Mouse (Mus musculus) midbrain, embryonic 12.5 days (tissue): ENCODE results near the gene Ank2. TPM values are rescaled to one million over a fixed set of nuclear protein-coding genes. Genes with fewer than 3 reads are reported as not detected.

Source experiments
- ATAC-seq: fragments of 200-750 bp; cut with Nextera tagmentation; 2 replicates; pipeline ENCODE4 v1.8.0; 2017; ENCODE audit warnings: low read depth, moderate TSS enrichment, moderate library complexity; ENCODE audit not compliant: low FRiP score
- H3K27ac ChIP-seq: fragments of 300-500 bp; sonication (generic); replicated peaks from 2 replicates; pipeline ENCODE4 v1.5.1; 2016; ENCODE audit warnings: mild to moderate bottlenecking
- H3K27me3 ChIP-seq: fragments of 300-500 bp; sonication (generic); 2 replicates; pipeline ENCODE4 v1.6.1; 2016; ENCODE audit warnings: mild to moderate bottlenecking
- H3K36me3 ChIP-seq: fragments of 300-500 bp; sonication (generic); 2 replicates; pipeline ENCODE4 v1.6.1; 2016
- H3K4me1 ChIP-seq: fragments of 300-500 bp; sonication (generic); 2 replicates; pipeline ENCODE4 v1.6.1; 2016
- H3K4me2 ChIP-seq: fragments of 300-500 bp; sonication (generic); replicated peaks from 2 replicates; pipeline ENCODE4 v1.6.1; 2016; ENCODE audit warnings: mild to moderate bottlenecking, moderate library complexity
- H3K4me3 ChIP-seq: fragments of 300-500 bp; sonication (generic); 2 replicates; pipeline ENCODE4 v1.5.1; 2016; ENCODE audit warnings: mild to moderate bottlenecking
- H3K9ac ChIP-seq: fragments of 300-500 bp; sonication (generic); replicated peaks from 2 replicates; pipeline ENCODE4 v1.6.1; 2016; ENCODE audit warnings: mild to moderate bottlenecking, moderate library complexity
- H3K9me3 ChIP-seq: fragments of 300-500 bp; sonication (generic); 2 replicates; pipeline ENCODE4 v1.6.1; 2016; ENCODE audit warnings: mild to moderate bottlenecking
- WGBS: fragments of 180-500 bp; shearing (Covaris S2); methylation state at CpG from one replicate; pipeline ENCODE4 v1.1.7; 2016; 5-methylcytosine and 5-hydroxymethylcytosine counted together
- polyA plus RNA-seq: library from polyadenylated mRNA; unstranded; fragments of >200 nt; fragmentation: Nextera tagmentation; extraction: Ambion mirVana; gene quantifications from 2 replicates; pipeline ENCODE4 v1.2.1, GENCODE M21; 2016

Gene Ank2
- polyA plus RNA-seq, 1 experiment from 2014 or later: 141 TPM

DNA sequence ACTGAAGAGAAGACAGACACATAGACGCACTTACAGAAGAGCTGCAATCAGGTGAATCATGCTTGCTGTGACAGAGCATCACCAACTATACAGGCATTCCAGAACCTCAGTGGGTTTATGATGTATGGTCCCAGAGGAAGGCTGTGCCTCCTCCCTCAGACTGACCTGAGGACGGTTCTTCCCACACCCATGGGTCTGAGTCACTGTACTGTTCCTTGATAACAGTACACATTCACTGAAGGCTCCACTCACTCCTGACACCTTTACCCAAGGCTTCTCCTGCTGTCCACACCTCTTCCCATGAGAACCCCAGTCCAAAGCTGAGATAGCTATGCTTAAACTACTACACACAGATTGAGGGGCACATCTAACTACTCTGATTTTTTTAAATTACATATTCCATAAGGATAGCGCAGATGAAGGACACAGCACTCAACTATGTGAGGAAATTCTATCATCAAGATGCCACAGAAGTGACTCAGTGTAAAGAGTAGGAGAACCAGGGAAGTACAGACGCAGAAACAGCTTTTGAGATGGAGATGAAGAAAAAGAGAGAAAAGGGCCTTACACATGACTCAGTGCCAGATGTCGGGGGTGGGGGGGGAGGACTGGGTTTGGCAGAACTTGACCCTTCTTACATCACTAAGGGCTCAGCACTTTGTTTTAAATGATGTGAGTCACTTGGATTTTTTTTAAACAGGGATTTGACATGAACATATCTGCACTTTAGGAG, 435.3 kb downstream of the Ank2 start:
- no peaks in the 10 kb centered on the region for H3K36me3 ChIP-seq
- no peak overlapping the region for H3K4me3 ChIP-seq
- no peaks in the 10 kb centered on the region for H3K9me3 ChIP-seq
- no peak overlapping the region for H3K9ac ChIP-seq
- 89% methylated on average over 5 of the region's 5 CpGs for WGBS
- H3K27ac ChIP-seq: no peak overlapping the region
- no peaks in the 10 kb centered on the region for H3K27me3 ChIP-seq
- no peak for ATAC-seq
- H3K4me2 ChIP-seq: no peak overlapping the region
- no peaks in the 10 kb centered on the region for H3K4me1 ChIP-seq

DNA sequence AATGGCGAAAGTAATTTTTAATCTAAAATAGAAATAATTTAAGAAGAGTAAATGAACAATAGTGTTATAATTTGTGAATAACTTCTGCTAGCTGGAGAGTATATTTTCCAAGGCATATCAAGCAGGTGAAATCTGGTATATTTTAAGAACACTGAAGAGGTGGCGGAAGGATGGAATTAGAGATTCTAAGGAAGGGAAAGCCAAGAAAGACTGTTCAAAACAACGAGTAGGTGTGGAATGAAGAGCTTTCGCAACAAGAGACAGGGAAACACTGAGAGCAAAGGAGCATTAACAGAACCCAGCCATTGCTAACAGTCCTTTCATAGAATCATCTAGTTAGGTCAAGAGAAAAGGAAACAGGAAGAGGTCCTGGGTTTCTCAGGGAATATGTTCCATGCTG, 439.5 kb downstream of the Ank2 start:
- no peak for ATAC-seq
- Histone ChIP-seq H3K4me2 (no peak overlapping the region), H3K9me3 (no peaks in the 10 kb centered on the region), H3K27ac (no peak overlapping the region), H3K9ac (no peak overlapping the region), H3K4me3 (no peak overlapping the region), H3K36me3 (no peaks in the 10 kb centered on the region), H3K27me3 (no peaks in the 10 kb centered on the region), H3K4me1 (no peaks in the 10 kb centered on the region)
- WGBS: 94% methylated on average over 4 of the region's 4 CpGs

DNA sequence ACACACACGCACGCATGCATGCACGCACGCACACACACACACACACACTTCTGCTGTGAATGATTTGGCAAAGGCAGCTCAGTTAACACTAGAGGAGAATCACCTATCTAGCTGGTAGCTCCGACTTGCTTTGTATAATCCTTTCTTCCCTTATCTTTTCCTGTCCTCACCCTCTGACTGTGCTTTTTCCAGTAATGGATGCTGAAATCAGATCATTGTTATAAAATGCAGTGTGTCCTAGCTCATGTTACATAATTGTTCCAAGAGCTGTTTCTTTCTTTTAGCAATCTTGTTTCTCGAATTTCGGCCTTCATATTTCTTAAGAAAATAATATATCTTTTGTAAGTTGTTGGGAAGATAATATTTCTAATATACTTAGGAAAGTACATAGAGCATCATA, 457.9 kb downstream of the Ank2 start:
- Histone ChIP-seq H3K4me2 (no peak overlapping the region), H3K4me3 (no peak overlapping the region), H3K27me3 (no peaks in the 10 kb centered on the region), H3K27ac (no peak overlapping the region), H3K9ac (no peak overlapping the region), H3K9me3 (no peaks in the 10 kb centered on the region), H3K4me1 (no peaks in the 10 kb centered on the region), H3K36me3 (peaks cover 14% of the 10 kb centered on the region)
- 93% methylated on average over 7 of the region's 7 CpGs for WGBS
- no peak for ATAC-seq

DNA sequence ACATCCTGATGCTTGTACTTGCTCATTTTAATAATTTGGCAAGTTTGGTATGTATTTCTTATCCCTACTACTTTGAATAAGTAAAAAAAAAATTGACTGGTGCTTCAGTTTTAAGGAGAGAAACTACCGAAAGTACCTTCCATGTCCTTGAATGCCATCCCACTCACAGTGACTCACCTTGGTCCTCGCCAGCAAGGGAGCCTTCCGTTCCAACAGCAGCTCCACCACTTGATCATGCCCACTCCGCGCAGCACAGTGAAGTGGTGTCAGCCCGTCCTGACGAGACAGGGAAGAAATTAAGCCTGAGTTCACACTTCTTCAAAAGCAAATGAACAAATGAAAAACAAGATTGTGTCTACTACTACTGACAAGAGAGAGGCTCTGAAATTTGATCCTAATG, 460.6 kb downstream of the Ank2 start:
- no peaks in the 10 kb centered on the region for H3K9me3 ChIP-seq
- no peaks in the 10 kb centered on the region for H3K4me1 ChIP-seq
- H3K36me3 ChIP-seq: peaks cover 5% of the 10 kb centered on the region; the same call in 1 of the 2 replicates
- H3K9ac ChIP-seq: no peak overlapping the region
- H3K27me3 ChIP-seq: no peaks in the 10 kb centered on the region
- no peak overlapping the region for H3K27ac ChIP-seq
- no peak overlapping the region for H3K4me3 ChIP-seq
- ATAC-seq: no peak
- no peak overlapping the region for H3K4me2 ChIP-seq
- WGBS: 87% methylated on average over 7 of the region's 7 CpGs

DNA sequence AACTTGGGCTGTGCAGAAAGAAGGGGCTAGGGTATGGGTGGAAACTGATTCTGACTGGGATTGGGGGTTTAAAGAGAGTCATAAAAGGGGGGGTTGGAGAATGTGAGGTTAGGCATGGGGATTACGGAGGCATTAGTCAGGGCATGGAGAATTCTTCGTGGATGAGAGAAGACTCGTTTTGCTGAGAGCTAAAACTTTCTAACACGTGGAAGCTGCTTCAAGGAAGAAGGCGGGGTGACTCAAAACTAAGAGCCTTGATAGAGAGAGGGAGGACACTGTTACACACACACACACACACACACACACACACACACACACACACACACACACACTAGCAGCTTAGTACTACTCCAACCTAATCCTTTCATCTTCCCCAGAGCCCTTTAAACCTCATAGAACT, 463.0 kb downstream of the Ank2 start:
- Histone ChIP-seq H3K27me3 (no peaks in the 10 kb centered on the region), H3K4me2 (no peak overlapping the region), H3K27ac (no peak overlapping the region), H3K36me3 (peaks cover 14% of the 10 kb centered on the region; the same call in 1 of the 2 replicates), H3K4me1 (no peaks in the 10 kb centered on the region), H3K9ac (no peak overlapping the region), H3K9me3 (no peaks in the 10 kb centered on the region), H3K4me3 (no peak overlapping the region)
- WGBS: 71% methylated on average over 5 of the region's 5 CpGs
- no peak for ATAC-seq

DNA sequence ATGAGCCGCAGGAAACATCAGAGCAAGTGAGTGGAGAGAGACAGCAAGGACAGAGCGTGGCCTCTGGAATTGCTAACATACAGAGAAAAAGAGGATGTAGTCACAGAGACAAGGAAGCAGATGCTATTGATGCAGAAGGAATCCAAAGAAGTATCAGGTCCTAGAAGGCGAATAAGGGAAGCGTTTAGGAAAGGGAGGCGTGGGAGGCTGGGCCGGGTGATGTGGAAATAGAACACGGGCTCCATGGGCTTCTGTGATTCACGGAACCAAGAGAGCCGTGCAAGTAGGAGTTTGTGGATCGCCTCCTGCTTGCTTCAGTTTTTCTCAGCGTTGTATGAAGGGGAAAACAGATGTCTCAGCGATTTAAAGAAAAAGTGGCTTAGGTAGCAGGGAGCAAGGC, 463.6 kb downstream of the Ank2 start:
- Histone ChIP-seq H3K4me2 (no peak overlapping the region), H3K9ac (no peak overlapping the region), H3K9me3 (no peaks in the 10 kb centered on the region), H3K4me3 (no peak overlapping the region), H3K4me1 (no peaks in the 10 kb centered on the region), H3K27ac (no peak overlapping the region), H3K27me3 (no peaks in the 10 kb centered on the region), H3K36me3 (peaks cover 12% of the 10 kb centered on the region; the same call in 1 of the 2 replicates)
- no peak for ATAC-seq
- 93% methylated on average over 12 of the region's 12 CpGs for WGBS

DNA sequence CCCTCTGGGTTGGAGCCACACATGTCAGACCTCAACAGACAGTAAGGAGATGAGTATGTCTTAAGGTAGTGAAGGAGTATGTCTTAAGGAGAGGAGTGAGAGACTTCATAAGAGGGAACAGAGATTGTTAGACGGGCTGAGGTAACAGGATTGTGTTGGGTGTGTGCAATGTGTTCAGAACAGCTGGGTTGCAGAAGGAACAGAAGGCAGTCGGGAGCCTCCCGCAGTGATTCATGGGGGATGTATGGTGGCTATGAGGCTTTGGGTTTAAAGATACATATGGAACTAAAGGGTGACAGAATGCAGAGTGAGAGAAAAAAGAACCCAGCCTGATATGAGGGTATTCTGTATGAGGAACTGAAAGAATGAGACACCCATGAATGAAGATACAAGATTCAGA, 464.2 kb downstream of the Ank2 start:
- Histone ChIP-seq H3K4me1 (no peaks in the 10 kb centered on the region), H3K27ac (no peak overlapping the region), H3K9ac (no peak overlapping the region), H3K9me3 (no peaks in the 10 kb centered on the region), H3K36me3 (peaks cover 10% of the 10 kb centered on the region; the same call in 1 of the 2 replicates), H3K27me3 (no peaks in the 10 kb centered on the region), H3K4me3 (no peak overlapping the region), H3K4me2 (no peak overlapping the region)
- ATAC-seq: no peak
- WGBS: 85% methylated on average over 3 of the region's 3 CpGs

DNA sequence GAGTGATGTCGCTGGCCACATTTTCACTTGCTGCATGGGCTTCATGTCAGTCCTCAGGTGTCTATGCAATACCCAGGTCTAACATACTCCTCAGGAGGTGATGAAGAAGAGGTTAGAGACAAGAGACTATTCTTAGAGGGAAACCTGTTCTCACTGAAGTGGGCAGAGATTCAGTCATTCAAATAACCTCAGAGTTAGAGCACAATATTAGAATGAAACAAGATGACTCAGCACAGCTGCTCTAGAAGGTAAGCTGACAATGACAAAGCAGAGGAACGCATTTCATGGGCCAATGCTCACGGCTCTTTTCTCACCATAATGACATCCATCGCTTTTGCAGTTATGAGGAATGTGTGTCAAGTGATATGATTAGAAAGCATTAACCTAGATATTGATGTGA, 475.2 kb downstream of the Ank2 start:
- no peak overlapping the region for H3K9ac ChIP-seq
- 0 out of 2 replicates have a peak, but pooled peaks cover 3% of the 10 kb centered on the region for H3K4me1 ChIP-seq
- no peak overlapping the region for H3K4me3 ChIP-seq
- WGBS: 93% methylated on average over 4 of the region's 4 CpGs
- peaks cover 26% of the 10 kb centered on the region for H3K36me3 ChIP-seq
- no peak for ATAC-seq
- H3K27me3 ChIP-seq: no peaks in the 10 kb centered on the region
- no peak overlapping the region for H3K27ac ChIP-seq
- no peaks in the 10 kb centered on the region for H3K9me3 ChIP-seq
- no peak overlapping the region for H3K4me2 ChIP-seq

DNA sequence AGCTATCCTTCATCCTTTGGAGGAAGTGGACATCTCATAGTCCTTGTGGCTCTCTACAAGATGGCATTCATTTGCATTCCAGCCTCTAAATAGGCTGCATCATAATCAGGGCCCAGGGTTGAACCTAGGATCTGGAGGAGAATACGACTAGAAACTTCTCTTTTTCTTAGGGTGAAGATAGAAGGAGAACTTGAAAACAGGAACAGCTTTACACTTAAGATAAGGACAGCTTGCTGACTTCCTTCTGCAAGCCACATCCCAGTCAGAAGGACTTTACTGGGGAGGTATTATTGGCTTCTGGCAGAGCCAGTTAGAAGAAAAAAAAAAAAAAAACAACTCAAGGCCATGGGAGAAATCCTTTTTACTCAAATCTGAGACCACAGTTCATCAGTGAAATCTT, 479.0 kb downstream of the Ank2 start:
- Histone ChIP-seq H3K27me3 (no peaks in the 10 kb centered on the region), H3K4me1 (0 out of 2 replicates have a peak, but pooled peaks cover 4% of the 10 kb centered on the region), H3K9me3 (no peaks in the 10 kb centered on the region), H3K4me2 (no peak overlapping the region), H3K9ac (no peak overlapping the region), H3K27ac (no peak overlapping the region), H3K4me3 (no peak overlapping the region), H3K36me3 (peaks cover 29% of the 10 kb centered on the region)
- ATAC-seq: no peak
- WGBS: 84% methylated on average over 1 of the region's 1 CpGs

DNA sequence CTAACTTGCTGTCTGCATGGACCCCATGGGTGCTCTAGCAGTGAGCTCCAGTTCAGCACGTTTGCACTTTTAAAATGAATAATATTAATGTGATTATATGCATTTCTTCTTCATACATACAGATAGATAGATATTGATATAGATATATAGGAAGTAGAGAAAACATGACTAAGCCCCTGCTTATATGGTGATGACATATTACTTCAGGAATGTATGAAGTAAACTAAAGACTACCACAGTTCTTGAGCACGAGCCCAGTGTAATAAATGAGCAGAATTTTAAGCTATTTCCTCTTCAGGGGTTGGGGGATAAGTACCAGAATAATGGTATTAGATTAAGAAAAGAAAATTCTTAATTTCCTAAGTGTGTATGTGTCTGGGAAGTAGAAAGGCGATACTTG, 479.4 kb downstream of the Ank2 start:
- H3K27ac ChIP-seq: no peak overlapping the region

DNA sequence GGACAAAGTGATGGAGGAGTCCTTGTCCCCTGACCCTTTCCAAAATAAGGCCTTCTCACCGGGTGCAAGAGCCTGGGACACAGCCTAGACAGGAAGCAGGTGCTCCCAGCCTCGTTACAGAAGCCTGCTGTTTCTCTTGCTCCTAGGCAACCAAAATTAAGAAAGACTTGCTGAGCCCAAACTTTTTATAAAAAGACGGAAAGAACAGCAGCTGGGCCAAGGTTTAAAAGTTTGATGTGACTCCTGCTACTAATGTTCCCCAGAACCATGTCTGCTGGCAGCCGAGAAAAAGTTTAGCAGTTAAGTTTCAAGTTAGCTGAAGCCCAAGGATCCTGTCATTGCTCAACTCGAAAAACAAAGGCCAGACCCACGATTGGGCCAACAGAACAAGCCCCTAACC, 480.0 kb downstream of the Ank2 start:
- ATAC-seq: no peak
- Histone ChIP-seq H3K9ac (no peak overlapping the region), H3K27me3 (no peaks in the 10 kb centered on the region), H3K4me2 (no peak overlapping the region), H3K36me3 (peaks cover 35% of the 10 kb centered on the region), H3K4me1 (0 out of 2 replicates have a peak, but pooled peaks cover 4% of the 10 kb centered on the region), H3K27ac (no peak overlapping the region), H3K4me3 (no peak overlapping the region), H3K9me3 (no peaks in the 10 kb centered on the region)
- 53% methylated on average over 6 of the region's 6 CpGs for WGBS

More for the DNA sequence above, 479.4 kb downstream of the Ank2 start:
- 89% methylated on average over 3 of the region's 3 CpGs for WGBS
- 0 out of 2 replicates have a peak, but pooled peaks cover 4% of the 10 kb centered on the region for H3K4me1 ChIP-seq
- no peak overlapping the region for H3K4me2 ChIP-seq
- no peaks in the 10 kb centered on the region for H3K9me3 ChIP-seq
- no peak overlapping the region for H3K4me3 ChIP-seq
- no peak for ATAC-seq
- no peak overlapping the region for H3K9ac ChIP-seq
- H3K36me3 ChIP-seq: peaks cover 32% of the 10 kb centered on the region
- no peaks in the 10 kb centered on the region for H3K27me3 ChIP-seq

DNA sequence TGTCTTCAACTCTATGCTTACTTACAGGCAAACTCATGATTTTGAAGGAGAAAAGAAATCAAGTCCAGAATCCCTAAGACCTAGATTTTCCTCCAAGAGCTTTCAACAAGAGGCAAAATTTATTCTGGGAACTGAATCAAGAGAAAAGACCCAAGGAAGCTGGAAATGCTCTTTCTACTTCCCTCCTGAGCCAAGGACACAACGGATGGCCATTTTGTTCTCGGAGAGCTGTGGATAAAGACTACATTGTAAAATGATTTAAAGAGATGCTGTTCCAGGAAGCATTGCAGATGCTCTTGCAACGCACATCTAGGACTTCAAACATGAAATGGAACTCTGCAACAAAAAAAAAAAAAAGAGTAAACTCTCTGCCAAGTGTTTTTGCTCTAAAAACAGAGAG, 481.6 kb downstream of the Ank2 start:
- Histone ChIP-seq H3K36me3 (peaks cover 23% of the 10 kb centered on the region), H3K27me3 (no peaks in the 10 kb centered on the region), H3K27ac (no peak overlapping the region), H3K9me3 (no peaks in the 10 kb centered on the region), H3K9ac (no peak overlapping the region), H3K4me1 (0 out of 2 replicates have a peak, but pooled peaks cover 4% of the 10 kb centered on the region), H3K4me3 (no peak overlapping the region), H3K4me2 (no peak overlapping the region)
- ATAC-seq: no peak
- WGBS: 87% methylated on average over 3 of the region's 3 CpGs

DNA sequence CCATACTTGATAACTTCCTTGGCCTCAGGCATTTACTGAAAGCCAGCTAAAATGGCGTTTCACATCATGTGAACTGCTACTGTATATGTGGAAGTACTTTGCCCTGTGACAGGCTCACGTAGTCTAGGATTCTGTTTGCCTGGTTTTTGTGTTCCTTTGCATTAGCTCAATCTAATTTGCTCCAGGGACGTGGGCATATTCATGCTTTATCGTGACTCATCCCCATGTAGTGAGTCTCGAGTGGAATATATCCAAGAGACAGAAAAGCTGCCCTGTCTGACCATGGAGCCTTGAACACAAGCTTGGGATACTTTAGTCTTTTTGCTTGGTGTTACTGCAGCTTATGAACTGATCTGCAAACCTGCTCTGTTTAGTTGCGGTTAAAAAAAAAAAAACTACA, 483.6 kb downstream of the Ank2 start:
- ATAC-seq: no peak
- Histone ChIP-seq H3K36me3 (peaks cover 26% of the 10 kb centered on the region), H3K9ac (no peak overlapping the region), H3K4me2 (no peak overlapping the region), H3K27me3 (no peaks in the 10 kb centered on the region), H3K4me1 (0 out of 2 replicates have a peak, but pooled peaks cover 4% of the 10 kb centered on the region), H3K27ac (no peak overlapping the region), H3K9me3 (no peaks in the 10 kb centered on the region), H3K4me3 (no peak overlapping the region)
- 92% methylated on average over 6 of the region's 6 CpGs for WGBS
